Mouse (Mus musculus) MEL (cell line): ENCODE measurements around the gene Pdzph1. TPM values are rescaled to one million over a fixed set of nuclear protein-coding genes. Genes with fewer than 3 reads are reported as not detected.
A peak's percentile ranks its signal among the peaks of the same experiment; 100 is the strongest.

Experiments
- DNase-seq: peaks from one replicate; pipeline ENCODE4 v3.0.0; 2011; ENCODE audit warnings: low read depth, low spot score
- H3K27ac ChIP-seq: 2 replicates; pipeline ENCODE4 v1.5.1; 2012; ENCODE audit warnings: low read depth, mild to moderate bottlenecking, control low read depth, low read length, moderate library complexity; ENCODE audit not compliant: control insufficient read depth
- H3K27me3 ChIP-seq, 2 experiments: fragments of 150-350 bp in 1 of 2; sonication (generic) in 1 of 2; 2 replicates each; pipeline ENCODE4 v1.6.1; 2012; ENCODE audit warnings: low read length in 2 of 2, mild to moderate bottlenecking in 2 of 2, improper control_type of control experiment in 1 of 2, moderate library complexity in 1 of 2; ENCODE audit not compliant: insufficient read depth in 2 of 2, control insufficient read depth in 1 of 2
- H3K36me3 ChIP-seq, 2 experiments: 2 replicates each; pipeline ENCODE4 v1.6.1; 2012 to 2014; ENCODE audit warnings: low read length in 2 of 2, improper control_type of control experiment in 1 of 2, inconsistent platforms in 1 of 2, mild to moderate bottlenecking in 1 of 2; ENCODE audit not compliant: insufficient read depth in 2 of 2, control insufficient read depth in 1 of 2
- H3K4me1 ChIP-seq, 2 experiments: fragments of 150-350 bp in 1 of 2; sonication (generic) in 1 of 2; 2 replicates each; pipeline ENCODE4 v1.6.1; 2012; ENCODE audit warnings: low read length in 2 of 2, improper control_type of control experiment in 1 of 2, mild to moderate bottlenecking in 1 of 2; ENCODE audit not compliant: insufficient read depth in 2 of 2, control insufficient read depth in 1 of 2
- H3K4me3 ChIP-seq, 2 experiments: fragments of 150-350 bp in 1 of 2; sonication (generic) in 1 of 2; 2 replicates each; pipeline ENCODE4 v1.5.1; 2012; ENCODE audit warnings: low read depth in 2 of 2, low read length in 2 of 2, mild to moderate bottlenecking in 2 of 2, moderate library complexity in 2 of 2, control low read depth in 1 of 2, improper control_type of control experiment in 1 of 2; ENCODE audit not compliant: control insufficient read depth in 1 of 2, insufficient read depth in 1 of 2
- H3K79me2 ChIP-seq: 2 replicates; pipeline ENCODE4 v1.6.1; 2012; ENCODE audit warnings: mild to moderate bottlenecking, low read length, moderate library complexity; ENCODE audit not compliant: control insufficient read depth, poor library complexity, insufficient read depth
- H3K9ac ChIP-seq: 2 replicates; pipeline ENCODE4 v1.6.1; 2012; ENCODE audit warnings: low read depth, mild to moderate bottlenecking, control low read depth, low read length, moderate library complexity; ENCODE audit not compliant: control insufficient read depth, poor library complexity, severe bottlenecking
- H3K9me3 ChIP-seq: fragments of 150-350 bp; sonication (generic); replicated peaks from 2 replicates; pipeline ENCODE4 v1.6.1; 2012; ENCODE audit warnings: mild to moderate bottlenecking, low read length, improper control_type of control experiment, moderate library complexity; ENCODE audit not compliant: insufficient read depth
- CHD1 ChIP-seq: IDR thresholded peaks from 2 replicates; pipeline ENCODE4 v1.6.1; 2012; ENCODE audit warnings: low read depth, mild to moderate bottlenecking, inconsistent platforms, low read length, improper control_type of control experiment
- CTCF ChIP-seq, 3 experiments: IDR thresholded peaks in 2 of 3; conservative IDR thresholded peaks in 1 of 3; 2 replicates each; pipeline ENCODE4 v1.5.1; 2011 to 2012; ENCODE audit warnings: low read length in 3 of 3, low read depth in 2 of 3, mild to moderate bottlenecking in 2 of 3, improper control_type of control experiment in 1 of 3, inconsistent platforms in 1 of 3, mixed read lengths in 1 of 3, moderate library complexity in 1 of 3; ENCODE audit not compliant: control insufficient read depth in 1 of 3, insufficient read depth in 1 of 3, poor library complexity in 1 of 3, severe bottlenecking in 1 of 3
- E2F4 ChIP-seq: IDR thresholded peaks from 2 replicates; pipeline ENCODE4 v1.6.1; 2011; ENCODE audit warnings: low read depth, low read length, improper control_type of control experiment, borderline replicate concordance
- ELF1 ChIP-seq: IDR thresholded peaks from 2 replicates; pipeline ENCODE4 v1.6.1; 2014; ENCODE audit warnings: low read depth, mild to moderate bottlenecking, inconsistent platforms, low read length, improper control_type of control experiment, moderate library complexity
- EP300 ChIP-seq, 2 experiments: IDR thresholded peaks; 2 replicates each; pipeline ENCODE4 v1.6.1; 2011; ENCODE audit warnings: improper control_type of control experiment in 2 of 2, low read length in 2 of 2, low read depth in 1 of 2, mild to moderate bottlenecking in 1 of 2
- ETS1 ChIP-seq: IDR thresholded peaks from 2 replicates; pipeline ENCODE4 v1.6.1; 2012; ENCODE audit warnings: low read depth, mild to moderate bottlenecking, inconsistent platforms, low read length, improper control_type of control experiment, moderate library complexity
- GABPA ChIP-seq: IDR thresholded peaks from 2 replicates; pipeline ENCODE4 v1.6.1; 2012; ENCODE audit warnings: low read depth, mild to moderate bottlenecking, inconsistent platforms, low read length, improper control_type of control experiment, moderate library complexity
- GATA1 ChIP-seq: IDR thresholded peaks from 2 replicates; pipeline ENCODE4 v1.6.1; 2011; ENCODE audit warnings: low read depth, low read length, improper control_type of control experiment
- JUND ChIP-seq: IDR thresholded peaks from 2 replicates; pipeline ENCODE4 v1.6.1; 2011; ENCODE audit warnings: low read depth, mild to moderate bottlenecking, improper control_type of control experiment, low read length
- MEF2A ChIP-seq: IDR thresholded peaks from 2 replicates; pipeline ENCODE4 v1.6.1; 2014; ENCODE audit warnings: low read depth, mild to moderate bottlenecking, inconsistent platforms, low read length, improper control_type of control experiment; ENCODE audit not compliant: poor library complexity, insufficient replicate concordance, severe bottlenecking; ENCODE audit errors: extremely low read depth
- MXI1 ChIP-seq: IDR thresholded peaks from 2 replicates; pipeline ENCODE4 v1.6.1; 2011; ENCODE audit warnings: mild to moderate bottlenecking, low read depth, low read length, improper control_type of control experiment
- MYC ChIP-seq: IDR thresholded peaks from 2 replicates; pipeline ENCODE4 v1.6.1; 2011; ENCODE audit warnings: low read depth, mild to moderate bottlenecking, low read length, improper control_type of control experiment, moderate library complexity
- NELFE ChIP-seq: IDR thresholded peaks from 2 replicates; pipeline ENCODE4 v1.6.1; 2011; ENCODE audit warnings: low read depth, low read length, improper control_type of control experiment
- POLR2A ChIP-seq, 2 experiments: IDR thresholded peaks; 2 replicates each; pipeline ENCODE4 v1.6.1; 2011 to 2012; ENCODE audit warnings: low read length in 2 of 2, mild to moderate bottlenecking in 2 of 2, control low read depth in 1 of 2, improper control_type of control experiment in 1 of 2, low read depth in 1 of 2, moderate library complexity in 1 of 2; ENCODE audit not compliant: control insufficient read depth in 1 of 2, insufficient read depth in 1 of 2, poor library complexity in 1 of 2
- POLR2AphosphoS2 ChIP-seq: IDR thresholded peaks from 2 replicates; pipeline ENCODE4 v1.6.1; 2011; ENCODE audit warnings: low read length, improper control_type of control experiment
- POLR2AphosphoS5 ChIP-seq: IDR thresholded peaks from 2 replicates; pipeline ENCODE4 v1.6.1; 2012; ENCODE audit warnings: low read depth, borderline replicate concordance, mild to moderate bottlenecking, inconsistent platforms, low read length, moderate library complexity, mixed read lengths
- SIN3A ChIP-seq: IDR thresholded peaks from 2 replicates; pipeline ENCODE4 v1.6.1; 2012; ENCODE audit warnings: low read length, improper control_type of control experiment, inconsistent platforms
- SMC3 ChIP-seq: IDR thresholded peaks from 2 replicates; pipeline ENCODE4 v1.6.1; 2011; ENCODE audit warnings: low read depth, low read length, improper control_type of control experiment
- TAL1 ChIP-seq: IDR thresholded peaks from 2 replicates; pipeline ENCODE4 v1.6.1; 2012; ENCODE audit warnings: mild to moderate bottlenecking, inconsistent platforms, low read length, moderate library complexity, mixed read lengths
- TCF12 ChIP-seq: IDR thresholded peaks from 2 replicates; pipeline ENCODE4 v1.6.1; 2014; ENCODE audit warnings: low read depth, mild to moderate bottlenecking, inconsistent platforms, low read length, improper control_type of control experiment, moderate library complexity
- USF2 ChIP-seq, 2 experiments: IDR thresholded peaks; 2 replicates each; pipeline ENCODE4 v1.6.1; 2011 to 2012; ENCODE audit warnings: improper control_type of control experiment in 2 of 2, low read length in 2 of 2, borderline replicate concordance in 1 of 2, inconsistent platforms in 1 of 2, low read depth in 1 of 2, mild to moderate bottlenecking in 1 of 2; ENCODE audit not compliant: insufficient read depth in 1 of 2
- ZC3H11A ChIP-seq: IDR thresholded peaks from 2 replicates; pipeline ENCODE4 v1.6.1; 2012; ENCODE audit warnings: low read depth, mild to moderate bottlenecking, inconsistent platforms, low read length, improper control_type of control experiment
- ZMIZ1 ChIP-seq: IDR thresholded peaks from 2 replicates; pipeline ENCODE4 v1.6.1; 2012; ENCODE audit warnings: low read depth, mild to moderate bottlenecking, inconsistent platforms, low read length, improper control_type of control experiment, moderate library complexity
- polyA plus RNA-seq, 2 experiments: library from polyadenylated mRNA; stranded (reverse) in 1 of 2; unstranded in 1 of 2; fragments of >175 nt in 1 of 2; fragments of >200 nt in 1 of 2; gene quantifications; 2 replicates each; pipeline versions ENCODE4 v1.2.1 to v1.2.4; 2012; ENCODE audit warnings: low replicate concordance in 2 of 2, low read depth in 1 of 2; ENCODE audit not compliant: insufficient read length in 2 of 2, insufficient read depth in 1 of 2, missing spikeins in 1 of 2
- total RNA-seq: library from RNA; depleted of rRNA; stranded (reverse); fragments of 300-350 nt; gene quantifications from 2 replicates; pipeline ENCODE4 v1.2.3, GENCODE M21; 2012

Pdzph1 gene
- total and polyA plus RNA-seq, 3 experiments = 0.15 to 1.3 TPM; not detected in 1

DNA sequence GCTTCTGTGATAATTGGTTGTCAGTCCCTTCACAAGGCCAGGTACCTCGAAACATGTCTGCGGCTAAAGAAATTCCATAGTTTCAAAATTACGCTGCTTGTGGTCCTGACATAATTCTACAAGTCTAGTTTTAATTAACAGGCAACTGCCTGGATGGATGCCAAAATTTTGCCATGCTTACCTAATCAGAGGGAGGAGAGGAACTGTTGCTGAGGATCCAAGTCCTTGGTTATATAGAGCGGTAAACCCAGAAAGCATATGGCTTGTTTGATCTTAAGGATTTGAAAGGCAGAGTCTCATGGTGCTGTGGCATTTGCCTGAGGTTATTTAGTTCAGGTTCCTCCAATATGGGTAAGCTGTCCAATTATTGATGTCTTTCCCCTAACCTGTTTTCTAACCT is 27.5 kb upstream of the Pdzph1 start:
- DNase-seq = peak; percentile 6
- H3K9me3 ChIP-seq = no peaks in the 10 kb centered on the region
- TF ChIP-seq SMC3 (no peak), E2F4 (no peak), ETS1 (no peak), NELFE (no peak), SIN3A (no peak), TAL1 (no peak), CTCF (IDR thresholded peaks at IDR 0.05 in 2 of 3, conservative IDR thresholded peaks at IDR 0.05 in 1 of 3; ENCODE audit: control insufficient read depth in 1 of 3, insufficient read depth in 1 of 3, low read depth in 2 of 3, low read length in 3 of 3, poor library complexity in 1 of 3, severe bottlenecking in 1 of 3) (no peak), USF2 (IDR thresholded peaks at IDR 0.05; ENCODE audit: borderline replicate concordance in 1 of 2, insufficient read depth in 1 of 2, low read depth in 1 of 2, low read length in 2 of 2) (no peak), TCF12 (no peak), MEF2A (no peak), ZC3H11A (no peak), ZMIZ1 (no peak), GABPA (no peak), MYC (no peak), MXI1 (no peak), GATA1 (no peak), EP300 (IDR thresholded peaks at IDR 0.05; ENCODE audit: low read depth in 1 of 2, low read length in 2 of 2) (no peak), JUND (no peak), CHD1 (no peak), ELF1 (no peak)
- no peak overlapping the region for H3K27ac ChIP-seq
- H3K4me1 ChIP-seq = no peaks in the 10 kb centered on the region
- H3K9ac ChIP-seq = no peak overlapping the region
- no peaks in the 10 kb centered on the region for H3K79me2 ChIP-seq
- H3K4me3 ChIP-seq = no peak overlapping the region
- H3K36me3 ChIP-seq = no peaks in the 10 kb centered on the region
- H3K27me3 ChIP-seq = no peaks in the 10 kb centered on the region

DNA sequence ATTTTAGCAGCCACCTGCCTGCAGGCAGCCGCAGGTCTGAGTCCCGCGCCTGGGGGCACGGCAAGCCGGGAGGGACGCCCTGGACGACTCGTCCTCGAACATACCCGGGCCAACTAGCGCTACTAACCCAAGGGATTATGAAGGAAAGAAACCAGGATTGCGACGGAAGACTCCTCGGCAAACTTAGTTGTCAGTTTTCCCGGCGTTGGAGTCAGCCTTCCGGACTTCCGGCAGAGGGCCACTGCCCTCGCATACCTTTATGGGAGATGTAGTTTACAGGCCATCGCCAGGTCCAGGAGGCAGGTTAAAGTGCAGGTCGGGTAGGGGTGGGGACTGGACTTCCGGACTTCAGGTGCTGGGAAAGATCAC is 21.9 kb upstream of the Pdzph1 start, which contains the start of gene Nudt12:
Gene Nudt12, minus strand, starts transcription at position 282 of the 369 bp plus-strand sequence.
- no peak within 1 kb of the TSS for H3K9ac ChIP-seq
- no peak for DNase-seq
- no peaks in the 10 kb centered on the region for H3K36me3 ChIP-seq
- no peak for TF ChIP-seq POLR2AphosphoS5
- no peak for TF ChIP-seq POLR2AphosphoS2
- no peak for TF ChIP-seq POLR2A (IDR thresholded peaks at IDR 0.05; ENCODE audit: control insufficient read depth in 1 of 2, insufficient read depth in 1 of 2, low read depth in 1 of 2, low read length in 2 of 2, poor library complexity in 1 of 2)
- TF ChIP-seq, all 39 proteins: peak for 0
- H3K4me3 ChIP-seq = no peak within 1 kb of the TSS
- no peak within 1 kb of the TSS for H3K27ac ChIP-seq
- H3K9me3 ChIP-seq = no peaks in the 10 kb centered on the region
- H3K79me2 ChIP-seq = no peaks in the 10 kb centered on the region
- H3K4me1 ChIP-seq = no peaks in the 10 kb centered on the region
- no peaks in the 10 kb centered on the region for H3K27me3 ChIP-seq
